ENCODE assay signal across 8 mouse cellular contexts in the genomic region with DNA sequence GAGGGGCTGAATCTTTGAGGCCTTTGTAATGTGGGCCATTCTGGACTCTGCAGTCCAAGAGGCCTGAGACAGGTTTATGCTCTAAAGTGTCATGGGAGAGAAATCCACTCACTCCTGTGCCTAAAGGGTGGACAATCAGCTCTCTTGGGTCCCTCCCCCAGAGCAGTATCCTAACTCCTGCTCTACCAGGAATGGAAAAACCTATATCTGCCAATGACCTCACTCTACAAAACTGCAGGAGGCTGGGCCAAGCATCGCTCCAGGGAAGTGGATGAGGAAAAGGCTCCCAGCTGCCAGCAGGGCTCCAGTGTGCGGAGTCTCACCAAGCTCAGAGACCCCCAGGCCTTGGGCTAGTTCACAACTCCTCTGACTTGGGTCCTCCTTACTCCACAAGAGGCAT.
DNase-seq lines count a peak whose midpoint lies in the region; ATAC-seq and TF ChIP-seq lines count a peak whose summit lies in the region.

No protein-coding gene starts in this region.

- 7% methylated on average over 2 of the region's 2 CpGs for WGBS in heart, embryonic 13.5 days
- WGBS in limb, embryonic 13.5 days = 14% methylated on average over 2 of the region's 2 CpGs
- 18% methylated on average over 2 of the region's 2 CpGs for WGBS in stomach, postnatal 0 days

- peak; percentile 58 for TF ChIP-seq EP300 in stomach, postnatal 0 days (optimal IDR thresholded peaks at IDR 0.05)

- DNase-seq in retina, postnatal 1 day = peak; percentile 33
- no peak for DNase-seq in retina, embryonic 14.5 days (ENCODE audit: low spot score)
- DNase-seq in stomach, postnatal 0 days (ENCODE audit: low spot score) = peak; percentile 57
- no peak for DNase-seq in c-Kit-positive CD71-positive TER-119-positive erythroid progenitor cells, embryonic 14.5 days (ENCODE audit: low spot score)
- no peak for DNase-seq in frontal cortex, postnatal 14 days (ENCODE audit: low spot score in 2 of 2)

- H3K36me3 ChIP-seq in heart, embryonic 13.5 days = no peaks in the 10 kb centered on the region
- no peaks in the 10 kb centered on the region for H3K36me3 ChIP-seq in limb, embryonic 13.5 days
- H3K36me3 ChIP-seq in stomach, postnatal 0 days (ENCODE audit: control insufficient read depth, insufficient read depth, low read length) = no peaks in the 10 kb centered on the region

- H3K9me3 ChIP-seq in heart, embryonic 13.5 days = no peaks in the 10 kb centered on the region
- H3K9me3 ChIP-seq in limb, embryonic 13.5 days = no peaks in the 10 kb centered on the region
- no peaks in the 10 kb centered on the region for H3K9me3 ChIP-seq in stomach, postnatal 0 days (ENCODE audit: control insufficient read depth, low read length)

- peak; percentile 68; the same call in 1 of the 2 replicates for ATAC-seq in heart, embryonic 13.5 days (ENCODE audit: extremely low read depth, insufficient number of reproducible peaks, low FRiP score, low TSS enrichment)
- ATAC-seq in limb, embryonic 13.5 days (ENCODE audit: low FRiP score, low read depth) = peak; percentile 81
- ATAC-seq in stomach, postnatal 0 days (ENCODE audit: low FRiP score, low TSS enrichment) = peak; percentile 74
- ATAC-seq in megakaryocyte, adult 5-6 weeks (ENCODE audit: poor library complexity, severe bottlenecking) = no peak

- peaks cover 88% of the 10 kb centered on the region for H3K4me1 ChIP-seq in heart, embryonic 13.5 days
- H3K4me1 ChIP-seq in limb, embryonic 13.5 days = peaks cover 77% of the 10 kb centered on the region
- H3K4me1 ChIP-seq in stomach, postnatal 0 days (replicated peaks; ENCODE audit: control insufficient read depth, insufficient read depth) = peaks cover 16% of the 10 kb centered on the region

- no peak overlapping the region for H3K4me3 ChIP-seq in heart, embryonic 13.5 days
- no peak overlapping the region for H3K4me3 ChIP-seq in limb, embryonic 13.5 days
- no peak overlapping the region for H3K4me3 ChIP-seq in stomach, postnatal 0 days (ENCODE audit: low read depth, low read length)

- H3K27me3 ChIP-seq in heart, embryonic 13.5 days (replicated peaks) = no peaks in the 10 kb centered on the region
- H3K27me3 ChIP-seq in limb, embryonic 13.5 days = no peaks in the 10 kb centered on the region
- no peaks in the 10 kb centered on the region for H3K27me3 ChIP-seq in stomach, postnatal 0 days (ENCODE audit: control insufficient read depth, insufficient read depth, low read length)

- H3K4me2 ChIP-seq in heart, embryonic 13.5 days = peak overlapping the region; percentile 40
- peak overlapping the region; percentile 30; the same call in 1 of the 2 replicates for H3K4me2 ChIP-seq in limb, embryonic 13.5 days (replicated peaks)
- H3K4me2 ChIP-seq in stomach, postnatal 0 days (replicated peaks; ENCODE audit: low read depth) = no peak overlapping the region

- H3K27ac ChIP-seq in heart, embryonic 13.5 days (replicated peaks) = peak overlapping the region; percentile 98
- H3K27ac ChIP-seq in limb, embryonic 13.5 days = peak overlapping the region; percentile 93
- H3K27ac ChIP-seq in stomach, postnatal 0 days (replicated peaks) = peak overlapping the region; percentile 87

- H3K9ac ChIP-seq in heart, embryonic 13.5 days = peak overlapping the region; percentile 77
- H3K9ac ChIP-seq in limb, embryonic 13.5 days = peak overlapping the region; percentile 20; the same call in 1 of the 2 replicates
- peak overlapping the region; percentile 31; the same call in 1 of the 2 replicates for H3K9ac ChIP-seq in stomach, postnatal 0 days (ENCODE audit: low read length)

- peak; percentile 29; the same call in 1 of the 2 replicates for TF ChIP-seq CTCF in stomach, postnatal 0 days (IDR thresholded peaks at IDR 0.05; ENCODE audit: low read depth)

Comparison
In these comparisons a context has a peak if more than half of its experiments do, and no peak if none do; other contexts are left out.
1. DNase-seq: peak in retina, postnatal 1 day (single experiment) and stomach, postnatal 0 days (single experiment); none in retina, embryonic 14.5 days (single experiment), c-Kit-positive CD71-positive TER-119-positive erythroid progenitor cells, embryonic 14.5 days (single experiment) and frontal cortex, postnatal 14 days (0 of 2).
2. H3K9ac ChIP-seq: peak in every context shown above with its lines; median percentile 77 in heart, embryonic 13.5 days; 31 in stomach, postnatal 0 days; 20 in limb, embryonic 13.5 days.
3. Peak in every context shown above with its lines, with median percentiles within 50 percentile points of each other: H3K27ac ChIP-seq.